Mouse (Mus musculus) spleen, embryonic (tissue): ENCODE results near the gene Trrap.

ENCODE experiments used
- CTCF ChIA-PET: fragments of 350-600 bp; sonication (Branson Sonifier 250); formaldehyde crosslinking; loops from one replicate; lab custom pipeline; 2022; lab: Charles Lee

Trrap gene

GRCm38 (mm10) chr5:144767106-144767798 is at the start of gene Trrap:
Gene Trrap (plus strand): TSS chr5:144767732.
- CTCF ChIA-PET: interaction anchor here (0.7 kb wide), 1 partner anchor 587 kb away, joined by 3 read pairs; no protein-coding TSS in a partner anchor

- CTCF ChIA-PET: no interaction called here
Observed at GRCm38 (mm10) chr5:144719781-144720180, 47.8 kb upstream of the Trrap start.

- CTCF ChIA-PET: no interaction called here
Observed at GRCm38 (mm10) chr5:144720281-144720680, 47.3 kb upstream of the Trrap start.

- CTCF ChIA-PET: interaction anchor here (1.0 kb wide), 1 partner anchor 39 kb away, joined by 3 read pairs; no protein-coding TSS in a partner anchor
Observed at GRCm38 (mm10) chr5:144724926-144725325, 42.6 kb upstream of the Trrap start.

GRCm38 (mm10) chr5:144725554-144725953 is 42.0 kb upstream of the Trrap start:
- CTCF ChIA-PET: interaction anchor here (0.7 to 1.0 kb wide), 2 partner anchors 11 to 40 kb away, joined by 3 to 5 read pairs; no protein-coding TSS in a partner anchor

GRCm38 (mm10) chr5:144727119-144727518 is 40.4 kb upstream of the Trrap start:
- CTCF ChIA-PET: no interaction called here

GRCm38 (mm10) chr5:144728237-144728636 is 39.3 kb upstream of the Trrap start:
- CTCF ChIA-PET: no interaction called here

- CTCF ChIA-PET: interaction anchor here (0.6 kb wide), 1 partner anchor 8 kb away, joined by 6 read pairs; no protein-coding TSS in a partner anchor
Observed at GRCm38 (mm10) chr5:144729216-144729615, 38.3 kb upstream of the Trrap start.

- CTCF ChIA-PET: no interaction called here
Observed at GRCm38 (mm10) chr5:144733953-144734352, 33.6 kb upstream of the Trrap start.

- CTCF ChIA-PET: interaction anchor here (0.6 kb wide), 1 partner anchor 1168 kb away, joined by 9 read pairs; no protein-coding TSS in a partner anchor
Observed at GRCm38 (mm10) chr5:144734949-144735348, 32.6 kb upstream of the Trrap start.

- CTCF ChIA-PET: interaction anchor here (0.5 kb wide), 1 partner anchor 8 kb away, joined by 6 read pairs; no protein-coding TSS in a partner anchor
Observed at GRCm38 (mm10) chr5:144737101-144737500, 30.4 kb upstream of the Trrap start.

GRCm38 (mm10) chr5:144752432-144752831 is 15.1 kb upstream of the Trrap start:
- CTCF ChIA-PET: interaction anchor here (0.7 kb wide), 1 partner anchor 745 kb away, joined by 17 read pairs; no protein-coding TSS in a partner anchor

GRCm38 (mm10) chr5:144753041-144753440 is 14.5 kb upstream of the Trrap start:
- CTCF ChIA-PET: interaction anchor here (0.7 kb wide), 1 partner anchor 746 kb away, joined by 17 read pairs; no protein-coding TSS in a partner anchor

GRCm38 (mm10) chr5:144755191-144755590 is 12.3 kb upstream of the Trrap start:
- CTCF ChIA-PET: interaction anchor here (0.6 kb wide), 1 partner anchor 1182 kb away, joined by 4 read pairs; no protein-coding TSS in a partner anchor

- CTCF ChIA-PET: no interaction called here
Observed at GRCm38 (mm10) chr5:144757402-144757801, 10.1 kb upstream of the Trrap start.

GRCm38 (mm10) chr5:144758422-144758821 is 9.1 kb upstream of the Trrap start:
- CTCF ChIA-PET: interaction anchor here (0.6 kb wide), 1 partner anchor 13 kb away, joined by 3 read pairs; no protein-coding TSS in a partner anchor

- CTCF ChIA-PET: no interaction called here
Observed at GRCm38 (mm10) chr5:144761161-144761868, 6.2 kb upstream of the Trrap start, which contains the start of gene Tmem130. Gene Tmem130 (minus strand): TSS chr5:144761818.

GRCm38 (mm10) chr5:144766026-144766425 is 1.5 kb upstream of the Trrap start:
- CTCF ChIA-PET: no interaction called here

- CTCF ChIA-PET: no interaction called here
Observed at GRCm38 (mm10) chr5:144766646-144767045, 886 bp upstream of the Trrap start.

- CTCF ChIA-PET: interaction anchor here (0.7 kb wide), 1 partner anchor 588 kb away, joined by 3 read pairs; no protein-coding TSS in a partner anchor
Observed at GRCm38 (mm10) chr5:144767911-144768841, 644 bp downstream of the Trrap start.

- CTCF ChIA-PET: interaction anchor here (0.6 kb wide), 1 partner anchor 9 kb away, joined by 4 read pairs; no protein-coding TSS in a partner anchor
Observed at GRCm38 (mm10) chr5:144769067-144769482, 1.5 kb downstream of the Trrap start.
